Mouse (Mus musculus): ENCODE data around the gene Entpd1. TPM values are rescaled to one million over a fixed set of nuclear protein-coding genes. Genes with fewer than 3 reads are reported as not detected.
"Not testable (repeated sequence)": the region's sequence is repeated elsewhere in the genome, so short reads cannot be mapped to it uniquely, and the experiment has no call there.

Entpd1 gene
- polyA plus RNA-seq, 1 experiment from 2014 or later = 7.5 TPM

GRCm38 (mm10) chr19:40589530-40589880 lies 22.7 kb upstream of the Entpd1 start:
- no peaks in the 10 kb centered on the region for H3K27me3 ChIP-seq
- H3K4me1 ChIP-seq = peaks cover 17% of the 10 kb centered on the region
- peaks cover 7% of the 10 kb centered on the region; the same call in 1 of the 2 replicates for H3K36me3 ChIP-seq
- ATAC-seq (ENCODE audit: insufficient number of reproducible peaks, insufficient read depth, low FRiP score, low TSS enrichment, low read depth) = no peak
- peak overlapping the region; percentile 84 for H3K9ac ChIP-seq
- H3K27ac ChIP-seq = peak overlapping the region; percentile 74
- H3K9me3 ChIP-seq = no peaks in the 10 kb centered on the region
- H3K4me3 ChIP-seq = peak overlapping the region; percentile 81
- 1% methylated on average over 10 of the region's 10 CpGs for WGBS
- peak overlapping the region; percentile 82 for H3K4me2 ChIP-seq

- H3K9me3 ChIP-seq = no peaks in the 10 kb centered on the region
- H3K36me3 ChIP-seq = peaks cover 27% of the 10 kb centered on the region
Measured at GRCm38 (mm10) chr19:40595231-40595630, 16.9 kb upstream of the Entpd1 start.

GRCm38 (mm10) chr19:40595831-40596230 lies 16.3 kb upstream of the Entpd1 start:
- H3K27ac ChIP-seq = no peak overlapping the region
- no peak for ATAC-seq (ENCODE audit: insufficient number of reproducible peaks, insufficient read depth, low FRiP score, low TSS enrichment, low read depth)
- H3K9ac ChIP-seq = no peak overlapping the region
- H3K4me2 ChIP-seq = no peak overlapping the region
- H3K4me3 ChIP-seq = no peak overlapping the region
- no peaks in the 10 kb centered on the region for H3K27me3 ChIP-seq
- peaks cover 27% of the 10 kb centered on the region for H3K36me3 ChIP-seq
- H3K9me3 ChIP-seq = no peaks in the 10 kb centered on the region
- H3K4me1 ChIP-seq = no peaks in the 10 kb centered on the region
- WGBS = 84% methylated on average over 8 of the region's 8 CpGs

More at GRCm38 (mm10) chr19:40595231-40595630, 16.9 kb upstream of the Entpd1 start:
- 88% methylated on average over 3 of the region's 3 CpGs for WGBS
- no peak overlapping the region for H3K9ac ChIP-seq
- H3K4me1 ChIP-seq = no peaks in the 10 kb centered on the region
- H3K27me3 ChIP-seq = no peaks in the 10 kb centered on the region
- H3K27ac ChIP-seq = no peak overlapping the region
- no peak for ATAC-seq (ENCODE audit: insufficient number of reproducible peaks, insufficient read depth, low FRiP score, low TSS enrichment, low read depth)
- H3K4me2 ChIP-seq = no peak overlapping the region
- H3K4me3 ChIP-seq = no peak overlapping the region

GRCm38 (mm10) chr19:40600846-40601245 lies 11.3 kb upstream of the Entpd1 start:
- 89% methylated on average over 5 of the region's 5 CpGs for WGBS
- H3K4me3 ChIP-seq; ATAC-seq (ENCODE audit: insufficient number of reproducible peaks, insufficient read depth, low FRiP score, low TSS enrichment, low read depth); H3K9ac ChIP-seq; H3K9me3 ChIP-seq; H3K4me1 ChIP-seq; H3K27me3 ChIP-seq; H3K27ac ChIP-seq; H3K4me2 ChIP-seq: not testable (repeated sequence)
- H3K36me3 ChIP-seq = peaks cover 40% of the 10 kb centered on the region

GRCm38 (mm10) chr19:40601870-40602269 lies 10.3 kb upstream of the Entpd1 start:
- H3K9me3 ChIP-seq = no peaks in the 10 kb centered on the region
- H3K27me3 ChIP-seq = no peaks in the 10 kb centered on the region
- no peak for ATAC-seq (ENCODE audit: insufficient number of reproducible peaks, insufficient read depth, low FRiP score, low TSS enrichment, low read depth)
- no peak overlapping the region for H3K4me2 ChIP-seq
- no peak overlapping the region for H3K9ac ChIP-seq
- H3K36me3 ChIP-seq = peaks cover 43% of the 10 kb centered on the region
- WGBS = 89% methylated on average over 3 of the region's 3 CpGs
- no peaks in the 10 kb centered on the region for H3K4me1 ChIP-seq
- no peak overlapping the region for H3K4me3 ChIP-seq
- no peak overlapping the region for H3K27ac ChIP-seq

- Histone ChIP-seq H3K4me2 (no peak overlapping the region), H3K36me3 (peaks cover 51% of the 10 kb centered on the region), H3K9me3 (no peaks in the 10 kb centered on the region), H3K27ac (no peak overlapping the region), H3K4me1 (no peaks in the 10 kb centered on the region), H3K27me3 (no peaks in the 10 kb centered on the region), H3K4me3 (no peak overlapping the region), H3K9ac (no peak overlapping the region)
- WGBS = 95% methylated on average over 9 of the region's 9 CpGs
- no peak for ATAC-seq (ENCODE audit: insufficient number of reproducible peaks, insufficient read depth, low FRiP score, low TSS enrichment, low read depth)
Measured at GRCm38 (mm10) chr19:40605189-40605588, 7.0 kb upstream of the Entpd1 start.

GRCm38 (mm10) chr19:40607676-40608075 lies 4.5 kb upstream of the Entpd1 start:
- H3K36me3 ChIP-seq = peaks cover 50% of the 10 kb centered on the region
- WGBS = 93% methylated on average over 6 of the region's 6 CpGs

GRCm38 (mm10) chr19:40614811-40615210 lies 2.6 kb downstream of the Entpd1 start:
- no peaks in the 10 kb centered on the region for H3K27me3 ChIP-seq
- H3K9me3 ChIP-seq = no peaks in the 10 kb centered on the region
- H3K27ac ChIP-seq = no peak overlapping the region
- WGBS = 57% methylated on average over 7 of the region's 7 CpGs
- H3K4me3 ChIP-seq = no peak overlapping the region
- H3K36me3 ChIP-seq = no peaks in the 10 kb centered on the region
- ATAC-seq (ENCODE audit: insufficient number of reproducible peaks, insufficient read depth, low FRiP score, low TSS enrichment, low read depth) = no peak
- H3K9ac ChIP-seq = no peak overlapping the region
- peaks cover 7% of the 10 kb centered on the region for H3K4me1 ChIP-seq
- no peak overlapping the region for H3K4me2 ChIP-seq

More at GRCm38 (mm10) chr19:40607676-40608075, 4.5 kb upstream of the Entpd1 start:
- no peaks in the 10 kb centered on the region for H3K9me3 ChIP-seq
- H3K9ac ChIP-seq = no peak overlapping the region
- no peak overlapping the region for H3K27ac ChIP-seq
- peaks cover 7% of the 10 kb centered on the region for H3K4me1 ChIP-seq
- no peaks in the 10 kb centered on the region for H3K27me3 ChIP-seq
- H3K4me2 ChIP-seq = no peak overlapping the region
- ATAC-seq (ENCODE audit: insufficient number of reproducible peaks, insufficient read depth, low FRiP score, low TSS enrichment, low read depth) = no peak
- no peak overlapping the region for H3K4me3 ChIP-seq

- no peak for ATAC-seq (ENCODE audit: insufficient number of reproducible peaks, insufficient read depth, low FRiP score, low TSS enrichment, low read depth)
- 77% methylated on average over 7 of the region's 7 CpGs for WGBS
- H3K9me3 ChIP-seq = no peaks in the 10 kb centered on the region
- no peak overlapping the region for H3K4me2 ChIP-seq
- no peak overlapping the region for H3K27ac ChIP-seq
- H3K4me1 ChIP-seq = peaks cover 6% of the 10 kb centered on the region
- H3K27me3 ChIP-seq = no peaks in the 10 kb centered on the region
- no peaks in the 10 kb centered on the region for H3K36me3 ChIP-seq
- H3K4me3 ChIP-seq = no peak overlapping the region
- no peak overlapping the region for H3K9ac ChIP-seq
Measured at GRCm38 (mm10) chr19:40616021-40616420, 3.9 kb downstream of the Entpd1 start.

- not testable (repeated sequence) for ATAC-seq (ENCODE audit: insufficient number of reproducible peaks, insufficient read depth, low FRiP score, low TSS enrichment, low read depth); H3K36me3 ChIP-seq; H3K4me1 ChIP-seq; H3K9ac ChIP-seq; H3K27me3 ChIP-seq; H3K27ac ChIP-seq; H3K9me3 ChIP-seq; H3K4me3 ChIP-seq; H3K4me2 ChIP-seq
- WGBS = 47% methylated on average over 11 of the region's 26 CpGs
Measured at GRCm38 (mm10) chr19:40621616-40622015, 9.4 kb downstream of the Entpd1 start.

GRCm38 (mm10) chr19:40625935-40626334 lies 13.8 kb downstream of the Entpd1 start:
- H3K9me3 ChIP-seq = no peaks in the 10 kb centered on the region
- ATAC-seq (ENCODE audit: insufficient number of reproducible peaks, insufficient read depth, low FRiP score, low TSS enrichment, low read depth) = no peak

GRCm38 (mm10) chr19:40628950-40629349 lies 16.8 kb downstream of the Entpd1 start:
- Histone ChIP-seq H3K36me3 (no peaks in the 10 kb centered on the region), H3K4me2 (no peak overlapping the region), H3K9ac (no peak overlapping the region), H3K4me1 (no peaks in the 10 kb centered on the region), H3K27me3 (no peaks in the 10 kb centered on the region), H3K27ac (no peak overlapping the region), H3K4me3 (no peak overlapping the region), H3K9me3 (no peaks in the 10 kb centered on the region)
- no peak for ATAC-seq (ENCODE audit: insufficient number of reproducible peaks, insufficient read depth, low FRiP score, low TSS enrichment, low read depth)

More at GRCm38 (mm10) chr19:40625935-40626334, 13.8 kb downstream of the Entpd1 start:
- Histone ChIP-seq H3K4me2 (no peak overlapping the region), H3K27me3 (no peaks in the 10 kb centered on the region), H3K27ac (no peak overlapping the region), H3K4me1 (no peaks in the 10 kb centered on the region), H3K4me3 (no peak overlapping the region), H3K36me3 (no peaks in the 10 kb centered on the region), H3K9ac (no peak overlapping the region)
- WGBS = 63% methylated on average over 12 of the region's 12 CpGs

GRCm38 (mm10) chr19:40630096-40630495 lies 17.9 kb downstream of the Entpd1 start:
- Histone ChIP-seq H3K9ac (no peak overlapping the region), H3K4me1 (no peaks in the 10 kb centered on the region), H3K36me3 (no peaks in the 10 kb centered on the region), H3K9me3 (no peaks in the 10 kb centered on the region), H3K4me2 (no peak overlapping the region), H3K27ac (no peak overlapping the region), H3K27me3 (no peaks in the 10 kb centered on the region), H3K4me3 (no peak overlapping the region)
- no peak for ATAC-seq (ENCODE audit: insufficient number of reproducible peaks, insufficient read depth, low FRiP score, low TSS enrichment, low read depth)
- 78% methylated on average over 3 of the region's 3 CpGs for WGBS

Measured in embryonic facial prominence, embryonic 13.5 days (tissue).